Mouse (Mus musculus) layer of hippocampus, postnatal 14 days (tissue): ENCODE measurements around the gene Robo1. TPM values are rescaled to one million over a fixed set of nuclear protein-coding genes. Genes with fewer than 3 reads are reported as not detected.

Source experiments
- DNase-seq, 2 experiments: peaks; one replicate each; pipeline ENCODE4 v3.0.0; 2021 to 2022; ENCODE audit warnings: low spot score in 2 of 2, mixed read lengths in 1 of 2
- total RNA-seq, 2 experiments: library from RNA; stranded (reverse); gene quantifications; 2 replicates each; pipeline ENCODE4 v1.2.3; 2021

Gene Robo1
- total RNA-seq, 2 experiments from 2014 or later = 96.0 to 100 TPM

DNA sequence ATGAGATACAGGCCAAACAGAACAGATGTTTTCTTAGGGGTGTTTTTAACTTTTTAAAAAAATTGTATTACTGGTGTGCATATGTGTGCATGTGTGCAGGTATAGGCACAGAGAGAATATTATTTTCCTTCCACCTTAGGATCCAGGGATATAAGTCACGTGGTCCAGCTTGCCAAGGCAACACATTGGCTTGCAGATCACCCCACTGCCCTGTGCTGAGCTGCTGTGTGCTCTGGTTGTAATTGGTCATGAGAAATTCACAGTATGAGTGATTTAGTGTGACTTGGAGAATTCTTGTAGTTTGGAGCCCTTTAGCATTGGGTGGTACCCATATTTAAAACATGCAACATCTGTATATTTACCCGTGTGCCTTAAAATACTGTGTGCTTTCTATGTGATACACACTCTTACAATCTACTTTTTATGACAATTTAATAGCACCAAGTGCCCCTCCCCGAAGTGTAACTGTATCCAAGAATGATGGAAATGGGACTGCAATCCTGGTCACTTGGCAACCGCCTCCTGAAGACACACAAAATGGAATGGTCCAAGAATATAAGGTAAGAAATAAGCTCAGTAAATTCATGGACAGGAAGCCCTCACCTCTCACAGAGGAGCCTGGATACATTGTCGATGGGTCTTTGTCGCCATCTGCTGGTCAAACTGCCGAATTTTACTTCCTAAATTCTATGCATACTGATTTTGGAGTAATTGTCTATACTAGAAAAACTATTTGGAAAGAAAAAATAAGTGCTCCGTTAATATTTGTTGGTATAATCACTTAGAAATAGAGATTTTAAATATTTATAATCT is 671.5 kb downstream of the Robo1 start:
- peak; percentile 59 to 81 for DNase-seq

DNA sequence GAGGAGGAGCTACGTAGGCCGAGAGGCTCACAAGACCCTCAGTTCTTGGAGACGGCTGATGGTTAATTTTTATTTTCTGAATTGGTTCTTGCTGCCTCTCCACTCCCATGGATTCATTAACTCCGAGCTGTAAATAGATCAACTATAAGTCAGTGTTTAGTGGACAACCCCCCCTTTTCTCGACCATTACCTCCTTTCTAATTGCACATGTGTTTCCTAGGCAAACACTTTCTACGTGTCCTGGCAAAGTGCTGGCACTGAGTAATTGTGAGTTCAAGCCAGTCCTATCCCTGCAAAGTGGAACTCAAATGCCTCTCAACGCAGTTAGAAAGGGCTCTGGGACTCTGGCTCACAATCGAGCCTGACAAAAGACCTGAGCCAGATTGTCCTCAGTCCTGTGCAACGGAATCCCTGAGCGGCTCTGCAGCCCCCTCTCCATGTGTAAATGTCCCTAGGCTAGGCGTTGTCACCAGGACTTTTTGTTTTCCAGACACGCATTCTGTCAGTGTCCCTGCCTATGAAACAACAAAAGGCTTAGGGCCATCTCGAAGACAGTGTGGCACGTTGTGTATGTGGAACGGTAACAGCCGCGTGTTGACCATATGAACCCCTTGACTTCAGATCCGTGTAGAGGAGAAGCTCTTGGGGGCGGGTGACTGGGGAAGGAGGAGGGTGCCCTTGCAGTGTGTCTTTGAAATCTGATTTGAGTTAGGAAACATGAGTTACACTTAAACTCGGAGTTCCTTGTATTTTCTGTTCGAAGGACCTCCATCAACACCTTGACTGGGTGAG is 682.5 kb downstream of the Robo1 start:
- no peak for DNase-seq

DNA sequence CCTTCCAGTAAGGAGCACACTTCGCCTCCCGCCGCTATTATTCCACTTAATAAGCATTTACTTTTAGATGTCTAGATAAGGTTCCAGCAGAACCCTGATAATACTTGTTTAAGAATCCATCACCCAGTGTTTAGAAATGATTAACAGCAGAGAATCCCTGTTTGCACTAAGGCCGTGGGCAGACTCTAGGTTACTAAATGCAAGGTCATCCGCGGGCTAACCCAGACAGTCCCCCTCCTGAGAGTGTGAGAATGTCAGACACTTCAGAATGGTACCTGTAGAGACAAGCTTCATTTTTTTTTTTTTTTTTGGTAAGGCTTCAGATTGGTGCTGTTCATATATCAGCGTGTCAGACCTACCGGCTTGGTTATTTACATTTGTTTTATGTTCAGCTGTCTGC is 685.1 kb downstream of the Robo1 start:
- DNase-seq = no peak

DNA sequence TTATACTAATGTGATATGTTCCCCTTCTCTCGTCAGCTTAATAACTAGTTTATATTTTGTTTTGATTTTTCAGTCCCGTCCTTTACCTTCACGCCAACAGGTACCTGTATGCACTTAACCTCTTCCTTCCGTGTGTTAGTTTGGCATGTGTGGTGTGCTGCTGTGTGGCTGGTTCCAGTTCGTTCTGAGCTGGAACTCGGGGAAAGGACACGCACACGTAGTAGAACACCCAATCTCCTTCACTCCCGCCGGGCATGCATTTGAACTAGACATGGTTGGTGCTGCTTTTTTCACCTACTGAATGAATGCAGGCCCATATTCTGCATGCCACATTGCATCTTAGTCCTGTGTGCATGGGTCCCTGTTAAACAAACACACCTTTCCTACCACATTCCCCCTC is 685.5 kb downstream of the Robo1 start:
- DNase-seq = no peak

DNA sequence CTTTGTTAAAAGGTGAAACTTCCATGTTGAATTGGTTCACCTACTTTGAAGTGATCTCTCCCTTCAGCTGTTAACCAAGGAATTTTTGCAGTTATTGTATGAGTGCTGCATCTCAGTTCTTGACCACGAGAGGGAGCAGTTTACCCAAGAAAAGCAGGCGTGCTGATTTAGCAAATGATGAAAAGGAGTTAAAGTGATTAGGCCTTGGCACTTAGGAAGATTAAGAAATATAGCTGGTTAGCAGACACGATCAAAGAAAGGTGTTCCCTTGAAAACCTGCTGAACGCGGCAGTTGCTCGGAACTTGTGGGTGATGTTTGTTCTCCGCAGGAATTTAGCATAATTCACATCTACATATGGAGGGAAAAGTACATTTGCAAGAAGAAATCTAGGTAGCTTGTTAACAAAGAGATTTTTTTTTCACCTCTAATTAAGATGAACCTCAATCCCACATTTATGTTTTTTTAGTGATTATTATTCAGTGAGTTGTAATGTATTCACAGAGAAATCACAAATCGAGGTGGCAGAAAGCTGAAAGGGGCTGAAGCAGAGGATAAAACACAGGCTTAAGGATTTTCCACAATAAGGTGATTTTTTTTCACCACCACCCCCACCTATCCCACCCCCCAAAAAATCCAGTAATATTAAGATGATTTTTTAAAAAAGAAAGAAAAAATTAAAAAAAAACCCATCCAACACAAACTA is 687.3 kb downstream of the Robo1 start:
- DNase-seq = peak; percentile 66 to 79

DNA sequence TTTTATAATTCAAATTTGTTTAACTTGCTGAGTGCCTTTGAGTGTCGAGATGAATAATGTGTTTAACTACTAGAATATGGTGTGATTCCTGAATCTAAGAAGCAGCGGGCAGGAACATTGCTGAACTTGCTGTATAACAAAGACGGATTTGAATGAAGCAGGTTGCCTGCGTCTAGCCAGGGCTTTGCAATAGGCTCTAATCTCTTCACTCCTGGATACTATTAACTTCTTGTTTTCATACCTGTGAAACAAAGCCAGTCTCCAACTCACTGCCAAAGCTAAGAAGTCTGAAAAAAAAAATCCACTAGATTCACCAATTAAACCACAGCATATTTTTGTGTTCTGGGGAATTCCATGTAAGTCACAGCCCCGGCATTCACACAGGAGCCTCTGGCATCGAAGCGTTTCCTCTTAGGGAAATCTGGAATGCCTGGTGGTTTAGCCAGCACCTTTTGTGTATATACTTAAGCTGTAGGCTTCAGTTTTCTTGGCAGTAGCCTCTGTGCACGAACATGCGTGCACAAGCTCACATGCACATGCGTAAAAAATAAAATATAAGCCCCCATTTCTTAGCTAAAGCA is 687.9 kb downstream of the Robo1 start:
- DNase-seq = no peak

DNA sequence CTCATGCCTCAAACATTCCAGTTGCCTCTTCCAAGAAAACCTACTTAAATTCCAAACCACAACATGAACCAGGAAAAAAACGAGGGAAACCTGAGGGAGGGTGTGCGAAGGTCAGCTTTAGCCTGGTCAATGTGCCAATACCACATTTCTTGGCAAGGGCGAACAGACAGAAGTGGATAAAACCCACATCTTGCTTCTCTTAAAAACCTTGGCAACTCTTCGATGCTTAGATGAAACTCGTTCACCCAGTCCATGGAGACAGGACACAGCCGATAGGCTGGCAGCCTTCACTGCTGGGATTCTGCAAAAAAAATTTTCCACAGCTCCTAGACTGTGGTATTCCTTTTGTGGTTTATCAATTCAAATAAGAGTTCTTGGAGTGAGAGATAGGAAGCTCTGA is 690.6 kb downstream of the Robo1 start:
- no peak for DNase-seq

DNA sequence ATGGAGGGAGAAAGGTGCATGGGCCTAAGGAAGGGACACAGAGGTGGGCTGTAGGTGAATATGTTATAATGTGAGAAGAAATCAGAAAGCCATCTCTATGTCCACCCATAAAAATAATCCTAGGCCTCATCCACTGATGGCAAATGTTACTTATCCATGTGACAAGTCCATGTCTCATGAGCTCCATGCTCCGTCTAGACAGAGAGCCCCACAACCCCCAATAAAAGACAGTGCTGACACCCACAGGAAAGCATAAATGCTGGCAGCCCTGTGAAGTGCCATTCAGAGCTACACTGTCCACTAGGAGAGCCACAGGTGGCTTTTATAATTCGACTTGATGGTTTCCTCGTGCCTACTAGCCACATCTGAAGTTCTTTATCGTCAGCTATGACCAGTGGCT is 694.6 kb downstream of the Robo1 start:
- no peak for DNase-seq

DNA sequence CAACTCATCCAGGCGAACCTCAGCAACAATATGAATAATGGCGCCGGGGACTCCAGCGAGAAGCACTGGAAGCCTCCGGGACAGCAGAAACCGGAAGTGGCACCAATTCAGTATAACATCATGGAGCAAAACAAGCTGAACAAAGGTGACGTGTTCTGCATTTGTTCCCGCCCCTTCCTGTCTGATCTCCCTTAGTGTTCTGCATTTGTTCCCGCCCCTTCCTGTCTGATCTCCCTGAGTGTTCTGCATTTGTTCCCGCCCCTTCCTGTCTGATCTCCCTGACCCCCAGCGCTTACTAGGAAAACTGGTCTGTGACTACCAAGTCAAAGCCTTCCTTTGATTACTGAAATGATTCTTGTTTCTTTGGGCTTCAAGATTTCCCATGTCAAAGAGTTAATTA is 696.5 kb downstream of the Robo1 start:
- no peak for DNase-seq

DNA sequence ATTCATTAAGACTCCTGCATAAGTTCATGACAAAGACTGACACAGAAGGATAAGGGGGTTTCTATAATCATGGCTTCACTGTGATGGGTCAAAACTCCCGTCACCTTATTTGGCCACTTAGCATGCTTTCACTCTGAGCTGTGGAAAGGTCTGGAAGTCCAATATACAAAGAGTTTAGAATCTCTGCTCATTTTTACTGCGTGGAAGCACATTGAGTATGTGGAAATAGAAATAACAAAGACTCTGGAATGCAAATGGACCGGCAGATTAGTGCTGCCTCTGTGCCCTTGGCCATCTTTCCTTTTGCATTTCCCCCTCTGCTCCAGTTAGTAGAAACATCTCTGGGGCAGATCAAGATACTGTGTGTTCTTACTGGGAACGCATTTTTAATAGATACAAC is 697.7 kb downstream of the Robo1 start:
- no peak for DNase-seq

DNA sequence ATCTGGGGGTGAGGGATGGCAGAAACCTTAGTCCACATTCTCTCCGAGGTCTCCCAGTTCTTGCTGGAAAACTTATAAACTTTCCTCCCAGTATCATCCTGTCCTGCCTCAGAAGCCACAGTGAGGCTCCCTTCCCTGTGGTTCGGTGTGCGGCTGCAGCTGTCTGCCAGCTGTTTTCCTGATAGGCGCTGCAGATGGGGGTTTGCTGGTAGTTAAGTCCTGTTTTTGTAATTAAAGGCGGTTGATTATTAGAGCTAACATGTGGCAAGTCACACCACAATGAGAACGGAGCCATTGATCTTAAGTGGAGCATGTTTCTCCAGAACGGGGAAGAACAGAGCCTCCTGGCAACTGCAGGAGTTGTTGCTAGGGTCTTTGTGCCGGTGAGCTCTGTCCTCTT is 699.3 kb downstream of the Robo1 start:
- no peak for DNase-seq

DNA sequence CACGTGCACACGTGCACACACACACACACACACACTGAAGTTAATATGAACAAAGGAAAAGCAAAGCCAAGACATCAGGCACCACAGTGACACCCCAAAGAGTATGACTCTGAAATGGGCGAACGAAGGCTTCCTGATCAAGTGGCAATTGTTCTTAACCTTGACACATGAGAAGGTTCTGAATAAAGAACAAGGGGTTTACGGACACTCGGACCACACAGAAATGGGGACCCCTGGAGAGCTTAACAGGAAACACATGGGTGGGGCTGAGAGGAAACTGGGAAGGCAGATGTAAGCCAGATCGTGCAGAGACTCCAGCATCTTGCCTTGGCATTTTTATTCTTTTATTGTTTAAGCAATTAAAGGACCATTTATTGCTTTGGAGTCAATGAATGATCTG is 703.2 kb downstream of the Robo1 start:
- DNase-seq = no peak

DNA sequence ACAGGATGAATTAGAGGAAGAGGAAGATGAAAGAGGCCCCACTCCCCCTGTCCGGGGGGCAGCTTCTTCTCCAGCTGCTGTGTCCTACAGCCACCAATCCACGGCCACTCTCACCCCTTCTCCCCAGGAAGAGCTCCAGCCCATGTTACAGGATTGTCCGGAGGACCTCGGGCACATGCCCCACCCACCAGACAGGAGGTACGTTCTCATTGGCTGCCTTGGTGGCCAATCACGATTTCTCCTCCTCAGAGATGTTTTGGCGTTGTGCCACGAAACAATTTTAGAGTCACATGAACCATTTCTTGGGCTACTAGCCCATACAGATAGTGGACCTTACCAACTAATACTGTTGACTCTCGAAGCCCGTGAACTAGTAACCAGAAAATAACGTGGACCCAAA is 704.8 kb downstream of the Robo1 start:
- no peak for DNase-seq

DNA sequence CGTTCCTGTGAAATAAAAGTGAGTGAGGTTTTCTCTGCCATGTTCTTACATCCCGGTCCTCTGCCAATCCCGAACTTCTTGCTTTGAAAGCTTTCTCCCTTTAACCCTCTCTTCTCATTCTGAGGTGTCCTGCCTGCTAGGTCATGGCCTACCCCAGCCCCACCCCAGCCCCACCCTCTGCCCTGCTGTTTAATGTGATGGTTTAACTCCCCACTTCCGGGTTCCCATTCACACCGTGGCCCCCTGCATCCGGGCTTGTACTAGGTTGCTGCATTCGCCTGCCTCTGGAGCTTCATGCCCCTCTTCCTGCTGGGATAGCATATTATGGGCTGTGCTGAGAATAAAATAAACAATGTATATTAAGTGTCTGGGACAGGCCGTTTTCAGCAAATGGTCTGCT is 706.4 kb downstream of the Robo1 start:
- DNase-seq = no peak

DNA sequence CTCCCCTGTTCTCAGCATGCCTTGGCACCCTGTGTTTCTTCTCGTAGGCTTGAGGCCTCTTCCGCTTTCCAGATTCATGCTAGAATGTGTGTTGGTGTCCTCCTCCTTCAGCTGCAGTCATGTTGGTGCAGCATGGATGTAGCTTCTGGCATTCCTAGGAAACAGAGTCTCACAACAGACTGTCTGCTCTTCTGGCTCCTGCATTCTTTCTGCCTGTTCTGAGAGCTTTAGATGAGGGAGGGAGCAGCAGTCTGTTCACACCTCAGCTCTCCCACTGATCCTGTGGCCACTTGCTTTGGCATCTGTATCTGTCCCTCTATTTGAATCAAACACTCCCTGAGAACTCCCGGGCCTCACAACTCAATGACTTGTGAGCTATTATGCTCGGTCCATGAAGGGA is 707.9 kb downstream of the Robo1 start:
- no peak for DNase-seq

DNA sequence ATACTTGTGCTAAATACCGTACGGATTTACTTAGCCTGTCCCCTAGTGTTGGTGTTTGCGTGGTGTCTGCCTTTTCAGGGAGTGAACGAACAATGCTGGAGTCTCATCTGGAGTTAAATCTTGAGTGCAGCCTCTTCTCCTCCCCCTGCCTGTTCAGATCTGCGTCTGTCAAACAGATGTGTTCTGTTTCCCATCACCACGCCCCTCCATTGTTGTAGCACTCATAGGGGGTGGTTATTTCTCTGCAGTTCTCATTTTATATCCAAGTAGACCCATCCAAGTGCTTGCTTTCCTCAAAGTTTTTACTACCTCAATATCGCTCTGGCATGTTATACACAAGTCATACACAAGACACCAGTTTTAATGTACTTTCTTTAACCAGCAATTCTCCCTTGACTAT is 708.7 kb downstream of the Robo1 start:
- no peak for DNase-seq

DNA sequence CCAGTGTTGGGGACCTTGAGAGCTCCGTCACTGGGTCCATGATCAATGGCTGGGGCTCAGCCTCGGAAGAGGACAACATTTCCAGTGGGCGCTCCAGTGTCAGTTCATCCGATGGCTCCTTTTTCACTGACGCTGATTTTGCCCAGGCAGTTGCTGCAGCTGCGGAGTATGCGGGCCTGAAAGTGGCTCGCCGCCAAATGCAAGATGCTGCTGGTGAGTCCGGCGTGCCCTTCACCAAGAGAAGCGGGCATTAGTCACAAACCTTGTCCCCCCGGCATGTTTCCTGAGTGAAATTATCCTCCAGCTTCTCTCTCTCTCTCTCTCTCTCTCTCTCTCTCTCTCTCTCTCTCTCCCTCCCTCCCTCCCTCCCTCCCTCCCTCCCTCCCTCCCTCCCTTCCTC is 716.2 kb downstream of the Robo1 start:
- no peak for DNase-seq

DNA sequence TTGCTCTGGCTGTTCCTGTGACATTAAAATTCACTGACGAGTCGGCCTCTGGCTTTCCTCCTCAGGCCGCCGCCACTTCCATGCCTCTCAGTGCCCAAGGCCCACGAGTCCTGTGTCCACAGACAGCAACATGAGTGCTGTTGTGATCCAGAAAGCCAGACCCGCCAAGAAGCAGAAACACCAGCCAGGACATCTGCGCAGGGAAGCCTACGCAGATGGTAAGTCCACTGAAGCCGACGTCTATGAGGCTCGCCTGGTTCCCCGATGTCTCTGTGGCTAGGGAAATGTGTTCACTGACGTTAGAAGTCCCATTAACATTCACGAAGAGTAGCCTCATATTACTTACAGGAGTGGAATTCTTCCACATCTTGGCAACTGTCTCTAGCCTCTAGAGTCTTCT is 719.6 kb downstream of the Robo1 start:
- no peak for DNase-seq

DNA sequence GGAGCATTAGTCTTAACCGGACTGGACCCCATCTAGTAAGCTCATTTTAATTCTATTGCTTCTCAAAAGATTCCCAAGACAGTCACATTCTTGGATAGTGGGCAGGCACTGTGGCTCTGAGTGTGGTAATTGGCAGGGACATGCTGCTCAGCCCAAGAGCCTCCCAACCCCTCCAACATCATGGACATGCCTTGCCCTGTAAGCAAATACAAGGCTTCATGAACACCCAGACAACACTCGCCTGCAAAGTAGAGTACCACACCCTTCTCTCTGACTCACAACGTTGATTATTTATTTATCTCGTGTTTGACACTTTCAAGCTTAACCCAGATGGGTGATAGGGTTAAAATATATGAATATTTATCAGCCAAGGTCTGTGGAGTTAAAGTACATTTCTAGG is 722.9 kb downstream of the Robo1 start:
- DNase-seq = no peak

DNA sequence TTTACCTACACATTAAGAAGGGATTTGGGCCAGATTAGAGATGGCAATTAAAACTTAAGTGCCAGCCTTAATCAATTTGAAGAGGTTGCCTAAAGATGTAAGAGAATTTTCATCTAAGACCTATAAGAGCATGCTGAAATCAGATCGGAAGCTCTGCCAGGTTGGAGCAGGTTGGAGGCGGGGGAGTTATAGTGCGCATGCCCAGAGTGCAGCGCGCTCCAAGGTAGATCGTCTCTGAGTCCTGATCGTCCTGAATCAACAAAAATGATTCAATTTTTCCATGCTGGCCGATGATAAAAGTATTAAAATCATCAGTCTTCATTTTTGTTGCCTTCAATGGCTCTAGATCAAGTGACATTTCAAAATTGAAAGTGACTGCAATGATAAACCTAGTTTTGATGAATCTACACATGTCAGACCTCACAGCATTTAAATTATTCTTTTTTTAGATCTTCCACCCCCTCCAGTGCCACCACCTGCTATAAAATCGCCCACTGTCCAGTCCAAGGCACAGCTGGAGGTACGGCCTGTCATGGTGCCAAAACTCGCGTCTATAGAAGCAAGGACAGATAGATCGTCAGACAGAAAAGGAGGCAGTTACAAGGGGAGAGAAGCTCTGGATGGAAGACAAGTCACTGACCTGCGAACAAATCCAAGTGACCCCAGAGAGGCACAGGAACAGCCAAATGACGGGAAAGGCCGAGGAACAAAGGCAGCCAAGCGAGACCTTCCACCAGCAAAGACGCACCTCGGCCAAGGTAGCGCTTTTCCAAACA is 727.3 kb downstream of the Robo1 start:
- DNase-seq = peak in 1 of 2 experiments; percentile 41

DNA sequence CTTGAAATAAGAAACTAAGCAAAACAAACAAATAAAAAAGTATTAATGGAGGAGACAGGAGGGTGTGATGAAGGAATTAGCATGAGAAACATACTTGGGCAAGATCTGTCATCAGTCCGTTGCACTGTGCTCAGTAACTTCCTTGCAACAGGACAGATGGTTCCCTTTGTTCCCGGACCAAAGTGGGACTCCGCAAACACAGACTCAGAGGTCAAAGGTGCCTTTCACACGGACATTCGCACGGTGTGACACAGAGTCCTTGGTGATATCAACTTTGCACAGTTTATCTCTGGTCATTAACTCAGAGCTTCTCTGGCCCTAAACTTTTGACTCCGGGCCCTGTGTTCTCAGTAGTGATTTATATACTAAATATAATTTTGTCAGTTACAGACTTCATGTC is 730.4 kb downstream of the Robo1 start:
- DNase-seq = no peak
